Mouse (Mus musculus) gastrocnemius, adult 8-10 months (tissue): ENCODE measurements around the gene Aknad1. TPM values are rescaled to one million over a fixed set of nuclear protein-coding genes. Genes with fewer than 3 reads are reported as not detected.

Source experiments
- DNase-seq, 2 experiments: peaks; one replicate each; pipeline ENCODE4 v3.0.0; 2022; ENCODE audit warnings: low spot score in 2 of 2
- total RNA-seq, 4 experiments: library from RNA; stranded (reverse); gene quantifications; 2 replicates each; pipeline ENCODE4 v1.2.4; 2022

Aknad1 gene
- under 1 TPM; 0.11 to 0.34 (median 0.15) TPM for total RNA-seq

DNA sequence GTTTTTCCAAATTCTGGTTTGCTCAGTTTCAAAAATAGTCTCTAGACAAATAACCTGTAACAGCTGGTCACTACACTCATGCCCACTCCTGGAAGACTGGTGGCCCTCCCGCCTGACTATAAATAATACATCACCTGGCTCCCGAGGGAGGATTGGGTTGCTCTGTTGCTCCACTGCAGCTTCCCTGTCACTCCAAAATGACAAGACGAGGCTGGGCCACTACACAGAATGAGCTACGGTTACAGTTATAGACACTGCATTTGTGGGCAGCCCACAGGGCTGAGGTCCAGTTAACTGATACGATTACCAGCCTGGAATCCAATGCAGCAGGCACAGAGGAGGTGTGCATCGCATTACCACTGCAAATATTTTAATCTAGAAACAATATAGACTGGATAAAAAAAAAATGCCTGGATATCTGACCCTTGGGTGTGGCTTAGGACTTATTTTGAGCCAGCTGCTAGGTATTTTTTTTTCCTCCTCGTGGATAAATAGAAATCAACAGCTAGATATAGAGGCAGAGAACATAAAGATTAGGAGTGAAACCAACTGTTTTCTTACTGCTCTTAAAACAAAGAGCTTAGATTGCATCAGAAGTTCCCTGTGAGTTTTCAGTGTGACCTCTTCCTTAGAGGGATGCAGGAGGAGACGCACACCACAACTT lies at the start of gene Aknad1:
TSS of gene Aknad1 (plus strand) at position 614 of the 664 bp plus-strand sequence.
- peak; percentile 49 to 60 for DNase-seq

DNA sequence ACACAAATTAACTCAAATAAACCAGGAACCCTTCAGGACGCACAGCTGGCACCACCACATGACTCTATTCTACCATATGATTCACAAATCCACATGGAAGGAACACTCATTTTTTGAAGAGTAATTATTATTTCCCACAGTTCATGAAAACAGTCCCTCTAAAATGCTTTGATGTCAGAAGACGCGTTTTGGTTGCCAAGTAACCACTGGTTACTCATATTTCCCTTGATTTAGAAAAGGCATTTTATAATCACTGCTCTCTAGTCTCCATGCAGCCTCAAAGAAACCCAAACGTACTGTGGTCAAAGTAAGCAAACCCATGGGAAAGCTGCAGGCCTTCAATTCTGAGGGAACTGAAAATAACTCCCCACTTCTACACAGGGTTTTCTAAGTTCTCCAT lies 49.5 kb upstream of the Aknad1 start:
- DNase-seq = no peak

DNA sequence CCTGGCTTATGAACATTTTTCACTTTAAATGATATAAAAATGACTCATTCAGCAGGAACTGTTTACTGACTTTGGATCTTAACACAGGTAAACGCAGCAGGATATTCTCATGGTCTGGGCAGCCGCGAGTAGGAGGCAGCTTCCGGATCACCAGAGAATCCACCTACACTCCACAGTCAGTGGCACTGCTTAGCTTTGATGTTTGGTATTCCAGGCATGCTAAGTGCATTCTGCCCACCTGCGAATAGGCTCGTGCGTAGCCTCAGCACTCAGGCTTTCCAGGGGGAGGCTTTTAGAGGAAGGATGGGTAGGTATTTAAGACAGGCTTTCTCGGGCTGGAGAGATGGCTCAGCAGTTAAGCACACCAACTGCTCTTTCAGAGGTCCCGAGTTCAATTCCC lies 45.1 kb upstream of the Aknad1 start:
- no peak for DNase-seq

DNA sequence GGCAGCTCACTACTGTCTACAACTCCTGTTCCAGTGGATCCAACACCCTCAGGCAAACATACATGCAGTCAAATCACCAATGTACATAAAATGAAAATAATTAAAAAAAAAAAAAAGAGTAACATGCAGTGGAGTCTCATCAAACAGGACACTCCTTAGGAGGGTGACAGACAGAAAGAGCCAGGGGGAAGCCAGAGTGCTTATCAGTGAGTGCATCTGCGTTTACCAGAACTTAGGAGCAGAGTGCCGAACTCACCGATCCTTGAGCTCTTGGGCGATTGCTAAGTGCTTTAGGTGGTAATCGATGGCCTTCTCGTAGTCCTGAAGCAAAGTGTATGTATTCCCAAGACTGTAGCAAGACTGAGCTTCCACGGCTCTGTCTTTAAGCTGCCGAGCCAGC lies 40.8 kb upstream of the Aknad1 start:
- no peak for DNase-seq

DNA sequence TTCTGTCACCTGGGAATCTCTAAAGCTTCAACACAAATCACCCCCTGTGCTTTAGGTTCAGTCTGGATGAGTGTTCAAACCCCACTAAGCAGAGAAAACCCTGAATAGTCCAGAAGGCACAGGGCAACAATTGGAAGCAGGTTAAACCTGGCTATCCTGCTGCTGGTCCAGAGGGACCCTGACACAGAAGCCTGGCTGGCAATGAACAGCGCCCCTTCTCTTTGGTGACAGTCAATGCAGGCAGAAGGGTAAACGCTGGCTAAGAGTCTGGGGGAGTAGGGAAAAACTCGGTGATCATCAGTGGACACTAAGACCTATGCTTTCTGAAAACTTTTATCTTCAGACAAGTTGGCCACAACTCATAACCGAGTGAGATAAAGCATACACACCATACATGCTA lies 39.7 kb upstream of the Aknad1 start:
- no peak for DNase-seq

DNA sequence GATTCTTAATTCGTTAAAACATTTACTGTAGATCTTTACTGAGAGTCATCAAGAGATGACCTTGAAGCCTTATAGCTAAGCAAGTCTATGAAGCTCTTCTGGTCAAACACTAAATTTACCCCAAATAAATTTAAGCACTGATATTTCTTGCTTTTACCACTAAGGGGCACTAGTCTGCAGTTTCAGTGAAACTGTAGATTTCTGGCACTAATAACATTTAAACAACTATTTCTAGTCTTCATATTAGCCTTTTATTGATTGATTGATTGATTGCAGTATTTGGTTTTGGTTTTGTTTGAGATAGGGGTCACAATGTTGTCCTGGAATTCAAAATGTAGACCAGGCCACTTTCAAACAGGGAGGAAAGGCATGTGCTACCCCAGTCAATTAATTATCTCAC lies 38.2 kb upstream of the Aknad1 start:
- no peak for DNase-seq

DNA sequence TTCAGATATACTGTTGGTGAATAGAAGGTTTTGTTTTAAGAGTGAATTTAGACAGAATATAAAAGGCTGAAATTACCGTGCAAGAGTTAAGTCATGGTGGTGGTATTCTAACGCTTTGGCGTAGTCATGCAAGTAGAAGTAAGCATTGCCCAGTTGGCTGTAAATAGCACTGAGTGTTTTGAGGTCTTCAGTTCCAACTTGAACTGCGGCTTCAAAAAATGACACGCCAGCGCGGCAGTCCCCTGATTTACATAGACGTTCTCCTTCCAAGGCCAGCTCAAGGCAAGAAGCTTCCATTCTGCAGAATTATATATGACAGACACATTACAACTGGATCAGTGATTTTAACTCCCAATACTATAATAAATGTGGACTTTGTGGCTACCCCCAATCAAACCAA lies 36.7 kb upstream of the Aknad1 start:
- no peak for DNase-seq

DNA sequence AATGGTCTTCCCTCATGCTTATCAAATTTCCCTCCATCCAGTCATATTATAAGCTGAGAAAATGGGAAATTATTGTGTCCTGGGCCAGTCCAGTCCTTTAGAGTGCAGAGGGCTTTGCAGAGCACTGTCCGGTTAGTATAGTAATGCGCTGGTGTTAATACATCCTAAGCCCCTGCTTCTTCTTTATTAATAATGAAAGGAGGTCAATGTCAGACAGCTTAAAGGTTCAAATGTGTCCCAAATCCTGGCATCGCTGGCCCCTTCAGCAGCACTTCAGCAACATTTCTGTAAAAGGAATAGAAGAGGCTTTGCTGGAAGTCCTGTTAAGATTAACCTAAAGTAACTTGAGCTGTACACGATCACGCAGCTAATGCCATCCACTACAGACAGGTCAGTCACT lies 28.2 kb upstream of the Aknad1 start:
- no peak for DNase-seq

DNA sequence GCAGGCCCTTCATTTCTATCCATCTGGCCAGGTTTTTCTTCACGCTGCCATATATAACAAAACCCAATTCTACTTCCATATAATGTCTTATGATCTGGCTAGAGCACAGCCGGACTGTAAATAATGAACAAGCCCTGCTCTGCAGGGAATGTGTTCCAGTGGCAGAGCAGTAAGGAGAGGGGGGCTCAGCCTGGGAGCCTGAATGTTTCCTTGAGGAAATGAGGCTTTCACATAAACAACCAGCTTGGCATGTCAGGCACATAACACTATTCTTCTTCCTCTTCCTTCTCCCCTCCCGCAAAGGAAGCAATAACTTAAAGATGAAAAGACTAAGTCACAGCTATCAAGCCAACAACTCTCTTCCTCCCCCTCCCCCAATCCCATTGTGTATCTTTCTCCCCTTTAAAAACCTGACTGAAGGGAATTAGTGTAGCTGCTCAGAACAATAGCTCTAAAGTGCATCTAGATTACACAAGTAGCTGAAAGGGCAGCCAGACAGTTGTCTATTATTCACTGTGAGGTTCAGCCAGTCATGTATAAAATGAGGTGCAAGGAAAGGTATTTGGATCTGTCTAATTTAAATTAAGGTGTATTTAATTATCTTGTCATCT lies 26.3 kb upstream of the Aknad1 start:
- DNase-seq = no peak

DNA sequence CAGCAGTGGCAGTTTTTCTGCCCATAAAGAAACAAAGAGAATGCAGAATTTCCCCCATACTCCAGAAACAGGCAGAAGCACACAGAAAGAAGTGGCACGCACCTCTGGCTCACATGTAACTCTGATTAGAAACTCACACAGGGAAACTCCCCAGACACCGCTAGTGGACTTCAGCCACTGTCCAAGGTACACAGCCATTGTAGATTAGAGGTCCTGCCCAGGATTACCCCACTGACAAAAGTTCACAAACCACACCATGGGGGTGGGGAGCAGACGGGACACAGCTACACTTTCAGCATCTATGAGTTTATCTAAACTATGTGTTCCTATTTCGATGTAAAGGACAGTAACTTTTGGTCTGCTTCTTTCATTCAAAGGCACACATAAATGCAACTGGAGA lies 24.6 kb upstream of the Aknad1 start:
- no peak for DNase-seq

DNA sequence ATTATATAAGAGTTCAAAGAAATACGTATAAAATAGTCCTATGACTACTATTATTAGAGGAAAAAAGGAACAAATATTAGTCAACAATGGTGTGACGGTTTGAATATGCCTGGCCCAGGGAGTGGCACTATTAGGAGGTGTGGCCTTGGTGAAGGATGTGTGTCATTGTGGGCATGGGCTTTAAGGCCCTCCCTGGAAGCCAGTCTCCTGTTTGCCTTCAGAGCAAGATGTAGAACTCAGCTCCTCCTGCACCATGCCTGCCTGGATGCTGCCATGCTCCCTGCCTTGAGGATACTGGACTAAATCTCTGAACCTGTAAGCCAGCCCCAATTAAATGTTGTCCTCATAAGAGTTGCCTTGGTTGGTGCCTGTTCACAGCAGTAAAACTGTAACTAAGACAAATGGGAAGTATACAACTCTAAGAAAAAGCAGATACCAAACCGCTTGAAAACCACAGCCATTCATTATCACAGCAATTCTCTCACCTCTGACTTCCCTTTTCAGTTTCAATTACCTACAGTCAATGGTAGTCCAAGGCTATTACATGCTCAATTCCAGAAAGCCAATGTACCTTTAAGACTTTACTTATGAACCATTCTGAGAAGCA lies 21.5 kb upstream of the Aknad1 start:
- DNase-seq = no peak

DNA sequence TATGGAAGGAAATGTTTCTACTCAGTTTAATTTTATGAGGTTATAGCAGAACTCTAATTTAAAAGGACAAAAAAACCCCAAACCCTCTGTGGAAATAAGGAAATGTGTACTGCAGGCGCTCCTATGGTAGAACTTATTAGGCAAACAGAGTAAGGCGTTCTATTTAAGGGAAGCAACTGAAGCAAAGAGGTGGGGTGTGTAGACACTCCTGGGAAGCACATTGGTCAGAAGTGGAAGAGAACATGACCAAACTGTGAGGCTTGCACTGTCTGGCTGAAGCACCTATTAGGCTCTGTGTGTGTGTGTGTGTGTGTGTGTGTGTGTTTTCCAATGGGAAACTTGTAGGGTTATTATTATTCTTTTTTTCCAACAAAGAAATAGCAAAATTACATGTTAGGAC lies 20.1 kb upstream of the Aknad1 start:
- no peak for DNase-seq

DNA sequence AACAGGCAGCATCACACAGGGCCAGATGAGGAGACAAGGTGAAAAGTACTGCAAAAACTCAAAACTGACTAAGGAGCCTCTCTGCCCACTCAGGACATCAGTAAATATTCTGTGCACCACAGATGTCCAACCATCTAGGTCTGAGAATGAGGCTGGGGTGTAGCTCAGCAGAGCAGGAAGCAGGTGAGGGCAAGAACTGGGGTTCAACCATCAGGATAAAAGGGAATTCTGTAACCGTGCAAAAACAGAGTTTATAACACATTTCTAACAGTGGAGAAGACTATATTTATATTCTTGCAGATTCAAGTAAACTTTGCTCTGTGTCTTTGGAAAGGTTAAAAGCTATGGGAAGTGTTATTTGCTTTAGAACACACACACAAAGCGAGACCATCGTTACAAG lies 19.7 kb upstream of the Aknad1 start:
- DNase-seq = no peak

DNA sequence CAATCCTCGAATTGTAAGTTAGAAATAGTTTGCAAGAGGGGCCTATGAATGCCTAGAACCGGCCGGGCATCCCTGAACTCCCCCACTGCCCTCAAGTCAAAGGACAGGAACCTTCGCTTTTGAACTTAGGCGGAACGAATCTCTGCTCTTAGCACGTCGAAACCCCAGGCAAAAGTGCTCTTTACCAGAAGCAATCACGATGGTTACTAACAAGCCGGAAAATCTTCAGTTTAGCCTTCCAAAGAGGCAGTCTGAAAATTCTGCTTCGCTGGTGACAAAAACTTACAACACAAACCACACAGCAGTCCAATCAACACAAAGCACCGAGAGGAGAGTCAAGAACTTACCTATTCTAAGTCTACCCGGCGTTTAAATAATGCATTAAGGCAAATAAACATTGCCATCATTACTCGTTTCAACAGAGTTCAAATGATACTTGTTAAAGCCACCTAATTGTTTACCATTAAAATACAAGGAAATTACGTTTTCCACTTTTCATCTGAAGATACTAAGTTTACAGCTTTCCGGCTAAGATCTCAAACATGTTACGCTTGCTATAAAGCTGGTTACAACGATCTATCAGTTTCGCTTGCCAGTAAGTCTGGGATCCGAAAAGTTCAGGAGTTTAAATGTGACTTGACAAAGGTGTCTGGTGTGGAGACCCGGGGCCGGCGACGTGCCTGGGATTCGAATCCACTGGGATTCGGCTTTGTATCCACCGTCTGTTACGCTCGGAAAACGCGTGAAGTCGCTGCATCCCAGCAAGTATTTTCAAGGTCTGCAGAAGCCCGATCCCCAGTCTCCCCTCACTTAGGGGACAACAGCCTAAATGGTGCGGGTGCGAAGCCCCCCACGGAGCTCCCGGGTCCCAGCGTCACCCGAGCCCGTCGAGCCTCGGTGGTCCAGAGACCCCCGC lies 18.1 kb upstream of the Aknad1 start:
- peak; percentile 10 to 13 for DNase-seq

DNA sequence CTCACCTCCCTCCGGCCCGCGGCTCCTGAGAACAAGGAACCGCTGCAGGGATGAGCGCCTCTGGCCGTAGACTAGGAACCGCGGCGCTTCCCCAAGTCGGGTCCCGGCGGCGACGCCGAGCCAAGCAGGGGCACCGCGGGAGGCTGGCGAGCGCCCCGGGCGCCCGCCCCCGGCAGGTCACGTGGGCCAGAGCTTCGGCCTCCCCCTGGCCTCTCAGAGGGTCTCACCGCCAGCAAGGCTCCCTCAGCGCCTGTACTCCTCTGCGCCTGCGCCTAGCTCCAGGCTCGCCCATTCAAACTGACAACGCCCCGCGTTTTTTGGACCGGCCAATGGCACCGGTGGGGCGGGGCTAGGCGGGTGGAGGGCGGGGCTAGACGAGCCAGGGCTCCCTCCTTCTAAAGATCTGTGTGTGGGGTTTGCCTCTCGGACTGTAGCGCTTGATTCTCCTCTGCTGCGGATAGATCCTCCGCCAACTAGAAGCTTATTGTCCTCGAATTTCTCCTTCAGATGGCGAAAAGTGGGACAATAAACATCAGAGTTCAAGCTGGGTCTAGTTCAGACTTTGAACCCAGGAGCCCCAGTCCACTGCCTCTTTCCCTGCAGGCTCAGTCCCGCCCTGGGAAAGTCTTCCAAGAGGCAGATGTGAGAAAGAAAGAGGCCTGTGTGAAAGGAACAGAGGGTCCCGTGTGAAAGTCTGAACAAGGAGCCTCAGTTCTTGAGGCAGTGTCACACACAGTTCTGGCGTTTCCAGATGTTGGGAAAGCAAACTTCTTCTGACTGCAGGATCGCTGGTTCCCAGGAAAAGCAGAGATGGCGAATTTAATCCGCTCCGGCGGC lies 17.2 kb upstream of the Aknad1 start, which contains the start of gene Gpsm2:
TSS of gene Gpsm2 (minus strand) at position 274 of the 837 bp plus-strand sequence.
- DNase-seq = peak; percentile 89

DNA sequence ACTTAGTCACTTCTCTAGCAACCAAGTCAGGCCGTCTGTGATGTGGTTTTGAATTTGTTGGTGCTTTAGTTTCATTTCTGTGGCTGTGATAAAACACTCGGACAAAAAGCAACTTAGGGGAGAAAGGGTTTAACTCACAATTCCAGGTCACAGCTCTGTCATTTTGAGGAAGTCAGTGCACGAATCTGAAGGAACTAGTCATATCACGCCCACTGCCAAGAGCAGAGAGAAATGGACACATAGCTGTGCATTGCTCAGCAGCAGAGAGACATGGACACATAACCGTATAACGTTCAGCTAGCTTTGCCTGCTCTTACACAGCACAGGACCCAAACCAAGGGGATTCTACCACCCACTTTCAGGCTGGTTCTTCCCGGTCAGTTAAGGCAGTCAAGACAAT lies 13.0 kb upstream of the Aknad1 start:
- DNase-seq = no peak

DNA sequence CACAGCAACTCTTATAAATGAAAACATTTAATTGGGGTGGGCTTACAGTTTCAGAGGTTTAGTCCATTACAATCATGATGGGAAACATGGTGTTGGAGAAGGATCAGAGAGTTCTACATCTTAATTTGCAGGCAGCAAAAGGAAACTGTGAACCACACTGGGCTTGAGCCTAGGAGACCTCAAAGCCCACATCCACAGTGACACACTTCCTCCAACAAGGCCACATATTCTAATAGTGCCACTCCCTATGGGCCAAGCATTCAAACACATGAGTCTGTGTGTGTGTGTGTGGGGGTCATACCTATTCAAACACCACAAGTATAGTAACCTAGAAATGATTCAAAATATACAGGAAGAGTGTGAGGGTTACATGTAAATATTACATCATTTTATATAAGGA lies 12.1 kb upstream of the Aknad1 start:
- DNase-seq = no peak

DNA sequence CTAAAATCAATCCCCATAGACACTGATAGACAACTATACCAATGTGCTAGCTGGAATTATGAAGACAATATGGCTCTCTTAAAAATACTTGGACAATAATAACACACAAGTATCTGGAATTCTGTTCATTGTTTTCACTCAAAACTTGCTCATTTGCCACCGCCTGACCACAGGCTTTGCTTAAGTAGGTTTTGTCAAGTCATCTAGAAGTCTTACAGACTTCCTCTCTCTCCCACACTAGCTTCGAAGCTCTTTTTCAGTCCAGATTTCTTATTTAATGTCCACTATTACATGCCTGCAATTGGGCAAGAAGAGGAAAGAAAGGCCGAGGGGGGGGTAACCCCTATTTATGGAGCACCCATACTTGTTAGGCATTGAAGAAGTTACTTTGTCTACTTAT lies 11.7 kb upstream of the Aknad1 start:
- DNase-seq = no peak

DNA sequence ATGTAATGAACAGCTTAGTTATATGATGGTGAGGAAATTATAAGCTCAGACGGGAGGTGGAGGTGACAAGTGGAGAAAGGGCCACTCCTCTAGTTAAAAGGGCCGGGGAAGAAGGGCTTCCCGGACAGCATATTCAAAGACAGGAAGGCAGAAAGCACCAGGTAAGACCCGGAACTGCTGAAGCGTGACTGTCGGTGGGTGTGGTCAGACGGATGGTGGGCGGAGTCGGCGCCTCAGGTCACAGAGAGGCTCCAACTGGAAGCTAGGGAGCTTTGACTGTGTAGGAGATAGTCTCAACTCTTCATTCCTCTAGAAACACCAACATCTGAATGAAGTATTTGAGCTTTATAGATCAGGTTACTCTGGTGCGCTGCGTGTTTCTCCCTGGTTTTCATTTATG lies 9.1 kb upstream of the Aknad1 start:
- no peak for DNase-seq

DNA sequence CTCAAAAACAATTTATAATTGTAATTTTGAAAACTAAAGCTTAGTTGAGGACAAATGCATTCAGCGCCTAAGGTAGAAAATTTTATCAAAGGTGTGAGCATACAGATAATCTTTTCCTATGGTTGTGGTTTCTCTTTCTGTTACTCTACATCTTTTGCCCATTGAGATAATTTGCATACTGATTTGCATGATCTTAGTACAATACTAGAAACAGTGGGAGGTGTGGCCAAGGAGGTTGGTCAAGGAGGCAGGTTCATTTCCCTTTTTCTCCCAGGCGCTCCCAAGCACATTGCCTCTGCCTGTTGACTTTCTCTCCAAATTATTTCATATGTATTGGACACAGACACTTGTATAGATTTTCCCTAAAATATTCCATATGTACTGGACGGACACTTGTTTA lies 1.7 kb upstream of the Aknad1 start:
- no peak for DNase-seq

DNA sequence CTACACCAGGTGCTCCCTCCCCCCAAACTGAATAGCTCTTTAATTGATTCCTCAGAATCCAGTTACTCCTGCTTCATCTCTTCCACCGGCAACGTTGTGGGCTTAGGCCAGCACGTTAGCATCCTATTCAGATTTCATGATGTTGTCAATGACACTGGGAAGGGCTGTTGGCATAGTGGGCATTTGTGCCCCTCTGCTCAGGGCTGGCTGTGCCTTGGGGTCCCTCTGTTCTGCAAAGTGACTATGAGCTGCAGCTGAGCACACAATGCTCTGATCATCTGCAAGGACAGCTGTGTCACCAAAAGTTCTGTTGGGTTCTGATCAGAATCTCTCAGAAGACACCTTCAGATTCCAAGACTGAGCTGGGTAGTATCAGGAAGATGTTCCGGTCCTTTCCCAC lies 4.6 kb downstream of the Aknad1 start:
- DNase-seq = no peak
